Mouse (Mus musculus) G1E (cell line): ENCODE measurements at regions not wholly inside any gene's neighbourhood (a gene's known extent, or its start where the extent isn't known, plus 50 kb on each side); places are given as distances from the start of the nearest gene placed in this dataset.

Experiments used
- ATAC-seq: 2 replicates; pipeline ENCODE4 v1.8.0; 2016; ENCODE audit warnings: mild to moderate bottlenecking; ENCODE audit not compliant: insufficient number of reproducible peaks, poor library complexity, low FRiP score, severe bottlenecking; ENCODE audit errors: extremely low read depth
- DNase-seq: peaks from one replicate; pipeline ENCODE4 v3.0.0; 2012; ENCODE audit warnings: low spot score
- H3K27me3 ChIP-seq: 2 replicates; pipeline ENCODE4 v1.6.1; 2012; ENCODE audit warnings: mild to moderate bottlenecking, low read length, inconsistent platforms; ENCODE audit not compliant: insufficient read depth
- H3K36me3 ChIP-seq: replicated peaks from 2 replicates; pipeline ENCODE3; 2012; ENCODE audit warnings: mild to moderate bottlenecking, inconsistent platforms
- H3K4me1 ChIP-seq: 2 replicates; pipeline ENCODE4 v1.6.1; 2012; ENCODE audit warnings: low read depth, low read length, inconsistent platforms, mixed read lengths; ENCODE audit not compliant: insufficient read depth
- H3K4me3 ChIP-seq: 2 replicates; pipeline ENCODE4 v1.5.1; 2012; ENCODE audit warnings: low read depth, mild to moderate bottlenecking, inconsistent platforms, low read length, moderate library complexity, mixed read lengths
- H3K9me3 ChIP-seq: replicated peaks from 2 replicates; pipeline ENCODE4 v1.6.1; 2012; ENCODE audit warnings: inconsistent platforms
- CTCF ChIP-seq: IDR thresholded peaks from 2 replicates; pipeline ENCODE4 v1.5.1; 2012; ENCODE audit warnings: low read depth, low read length, inconsistent platforms, mixed read lengths
- GATA1 ChIP-seq: IDR thresholded peaks from 2 replicates; pipeline ENCODE4 v1.6.1; 2012; ENCODE audit warnings: borderline replicate concordance, low read length, inconsistent platforms, mixed read lengths
- GATA2 ChIP-seq: IDR thresholded peaks from 2 replicates; pipeline ENCODE4 v1.6.1; 2012; ENCODE audit warnings: low read depth, low read length, inconsistent platforms, borderline replicate concordance
- POLR2AphosphoS5 ChIP-seq: IDR thresholded peaks from 2 replicates; pipeline ENCODE4 v1.6.1; 2012; ENCODE audit warnings: low read depth, low read length, inconsistent platforms; ENCODE audit not compliant: insufficient replicate concordance
- TAL1 ChIP-seq: conservative IDR thresholded peaks from 2 replicates; pipeline ENCODE4 v1.6.1; 2012; ENCODE audit warnings: low read depth, low read length, inconsistent platforms, mixed read lengths

GRCm38 (mm10) chr3:19424384-19424783, 204.1 kb downstream of the 1700064H15Rik start:
- H3K4me3 ChIP-seq = no peak overlapping the region
- TF ChIP-seq TAL1 = no peak
- TF ChIP-seq GATA2 = no peak
- no peak for TF ChIP-seq CTCF
- TF ChIP-seq GATA1 = no peak
- no peak for TF ChIP-seq POLR2AphosphoS5
- DNase-seq (no peak), ATAC-seq (no peak)
- no peaks in the 10 kb centered on the region for H3K4me1 ChIP-seq
- H3K9me3 ChIP-seq = no peaks in the 10 kb centered on the region
- no peaks in the 10 kb centered on the region for H3K36me3 ChIP-seq
- no peaks in the 10 kb centered on the region for H3K27me3 ChIP-seq

DNA sequence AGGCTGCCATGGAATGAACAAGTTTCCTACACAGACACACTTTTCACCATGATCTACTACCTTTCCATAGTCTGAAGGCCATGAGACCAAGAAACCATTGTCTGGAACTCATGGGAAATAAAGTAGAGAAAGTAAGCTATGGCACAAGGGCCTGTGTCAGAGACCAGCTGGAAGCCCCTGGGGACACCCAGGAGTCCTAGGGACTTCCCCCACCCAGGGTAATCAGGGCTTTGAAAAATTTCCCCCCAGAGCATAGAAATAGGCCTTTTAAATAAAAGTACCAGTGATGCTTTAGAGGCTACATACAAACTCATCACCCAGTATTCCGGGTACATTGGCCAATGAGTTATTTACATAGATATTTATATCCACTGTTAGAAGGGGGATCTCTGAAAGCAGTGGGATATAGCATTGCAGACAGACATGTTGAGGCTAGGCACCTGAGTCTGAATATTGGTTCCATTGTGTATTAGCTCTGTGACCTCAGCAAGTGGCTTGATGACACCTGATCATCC, 207.0 kb downstream of the 1700064H15Rik start:
- DNase-seq (no peak), ATAC-seq (no peak)
- H3K4me3 ChIP-seq = no peak overlapping the region
- H3K4me1 ChIP-seq = no peaks in the 10 kb centered on the region
- no peaks in the 10 kb centered on the region for H3K9me3 ChIP-seq
- no peaks in the 10 kb centered on the region for H3K36me3 ChIP-seq
- TF ChIP-seq POLR2AphosphoS5 = no peak
- TF ChIP-seq GATA2 = no peak
- H3K27me3 ChIP-seq = no peaks in the 10 kb centered on the region

- Histone ChIP-seq H3K36me3 (no peaks in the 10 kb centered on the region), H3K4me3 (no peak overlapping the region), H3K27me3 (no peaks in the 10 kb centered on the region), H3K4me1 (no peaks in the 10 kb centered on the region), H3K9me3 (no peaks in the 10 kb centered on the region)
- DNase-seq = no peak
- TF ChIP-seq CTCF = no peak
- no peak for TF ChIP-seq TAL1
- TF ChIP-seq POLR2AphosphoS5 = no peak
- TF ChIP-seq GATA2 = no peak
- ATAC-seq = no peak
Observed at GRCm38 (mm10) chr3:19420912-19421311, 207.6 kb downstream of the 1700064H15Rik start.

GRCm38 (mm10) chr3:19410938-19411515, 217.4 kb downstream of the 1700064H15Rik start:
- TF ChIP-seq TAL1 (no peak), POLR2AphosphoS5 (no peak), CTCF (no peak), GATA2 (no peak), GATA1 (no peak)
- ATAC-seq (no peak), DNase-seq (no peak)
- H3K36me3 ChIP-seq = no peaks in the 10 kb centered on the region
- H3K4me3 ChIP-seq = no peak overlapping the region
- H3K9me3 ChIP-seq = no peaks in the 10 kb centered on the region
- H3K27me3 ChIP-seq = peaks cover 8% of the 10 kb centered on the region; the same call in 1 of the 2 replicates
- no peaks in the 10 kb centered on the region for H3K4me1 ChIP-seq

GRCm38 (mm10) chr3:19408283-19408682, 220.2 kb downstream of the 1700064H15Rik start:
- no peak for DNase-seq
- H3K4me1 ChIP-seq = no peaks in the 10 kb centered on the region

DNA sequence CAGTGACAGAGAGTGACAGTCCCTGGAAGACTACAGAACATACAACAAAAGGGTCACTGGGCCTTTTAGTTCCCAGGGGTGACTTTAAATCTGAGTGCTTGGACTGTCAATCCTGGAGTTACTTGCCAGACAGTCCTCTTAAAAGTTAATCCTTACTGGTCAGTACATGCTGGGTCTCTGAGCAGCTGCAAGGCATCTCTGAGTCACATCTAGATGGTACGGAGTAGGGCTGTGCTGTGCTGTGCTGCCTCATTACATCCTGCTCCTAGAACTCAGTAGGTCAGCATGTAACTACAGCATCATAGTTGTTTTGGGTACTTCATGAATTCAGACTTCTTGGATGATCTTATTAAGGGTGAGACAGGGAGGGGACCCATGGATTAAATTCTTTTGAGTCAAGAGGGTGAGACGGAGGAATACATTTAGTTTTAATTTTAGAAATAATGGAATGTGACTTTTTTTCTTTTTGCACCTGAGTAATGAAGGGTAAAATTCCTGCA, 220.8 kb downstream of the 1700064H15Rik start:
- no peaks in the 10 kb centered on the region for H3K36me3 ChIP-seq
- no peak overlapping the region for H3K4me3 ChIP-seq
- no peak for TF ChIP-seq TAL1
- no peak for TF ChIP-seq GATA2
- no peak for TF ChIP-seq CTCF
- no peak for TF ChIP-seq GATA1
- no peak for TF ChIP-seq POLR2AphosphoS5
- no peak for ATAC-seq
- no peak for DNase-seq
- H3K27me3 ChIP-seq = 0 out of 2 replicates have a peak, but pooled peaks cover 8% of the 10 kb centered on the region
- no peaks in the 10 kb centered on the region for H3K4me1 ChIP-seq
- H3K9me3 ChIP-seq = no peaks in the 10 kb centered on the region

More at GRCm38 (mm10) chr3:19408283-19408682, 220.2 kb downstream of the 1700064H15Rik start:
- peaks cover 8% of the 10 kb centered on the region; the same call in 1 of the 2 replicates for H3K27me3 ChIP-seq
- no peaks in the 10 kb centered on the region for H3K9me3 ChIP-seq
- H3K36me3 ChIP-seq = no peaks in the 10 kb centered on the region
- TF ChIP-seq CTCF (no peak), TAL1 (no peak), GATA2 (no peak), POLR2AphosphoS5 (no peak), GATA1 (no peak)
- H3K4me3 ChIP-seq = no peak overlapping the region
- ATAC-seq = no peak
